Mouse (Mus musculus) limb, embryonic 10.5 days (tissue): ENCODE data around the gene Myo15. TPM values are rescaled to one million over a fixed set of nuclear protein-coding genes. Genes with fewer than 3 reads are reported as not detected.
"Not testable (repeated sequence)": the region's sequence is repeated elsewhere in the genome, so short reads cannot be mapped to it uniquely, and the experiment has no call there.

ENCODE experiments used
- DNase-seq: peaks from one replicate; pipeline ENCODE4 v3.0.0-alpha.2; 2017; ENCODE audit warnings: low spot score
- H3K27ac ChIP-seq: fragments of 300-500 bp; sonication (generic); 2 replicates; pipeline ENCODE4 v1.5.1; 2016; ENCODE audit warnings: mild to moderate bottlenecking
- H3K27me3 ChIP-seq: fragments of 300-500 bp; sonication (generic); 2 replicates; pipeline ENCODE4 v1.6.1; 2016; ENCODE audit warnings: low read depth, mild to moderate bottlenecking; ENCODE audit not compliant: poor library complexity, severe bottlenecking
- H3K36me3 ChIP-seq: fragments of 300-500 bp; sonication (generic); 2 replicates; pipeline ENCODE4 v1.6.1; 2016; ENCODE audit warnings: mild to moderate bottlenecking, moderate library complexity
- H3K4me1 ChIP-seq: fragments of 300-500 bp; sonication (generic); 2 replicates; pipeline ENCODE4 v1.6.1; 2016
- H3K4me3 ChIP-seq: fragments of 300-500 bp; sonication (generic); 2 replicates; pipeline ENCODE4 v1.5.1; 2016; ENCODE audit warnings: mild to moderate bottlenecking, moderate library complexity
- H3K9me3 ChIP-seq: fragments of 300-500 bp; sonication (generic); replicated peaks from 2 replicates; pipeline ENCODE4 v1.6.1; 2016; ENCODE audit warnings: mild to moderate bottlenecking
- WGBS: fragments of 180-500 bp; shearing (Covaris S2); methylation state at CpG from one replicate; pipeline ENCODE4 v1.1.7; 2016; 5-methylcytosine and 5-hydroxymethylcytosine counted together
- polyA plus RNA-seq: library from polyadenylated mRNA; unstranded; fragments of >200 nt; fragmentation: Nextera tagmentation; extraction: Ambion mirVana; gene quantifications from 2 replicates; pipeline ENCODE4 v1.2.1, GENCODE M21; 2016

Gene Myo15
- polyA plus RNA-seq, result 0.10 and 0.11 TPM in 2 replicates

DNA sequence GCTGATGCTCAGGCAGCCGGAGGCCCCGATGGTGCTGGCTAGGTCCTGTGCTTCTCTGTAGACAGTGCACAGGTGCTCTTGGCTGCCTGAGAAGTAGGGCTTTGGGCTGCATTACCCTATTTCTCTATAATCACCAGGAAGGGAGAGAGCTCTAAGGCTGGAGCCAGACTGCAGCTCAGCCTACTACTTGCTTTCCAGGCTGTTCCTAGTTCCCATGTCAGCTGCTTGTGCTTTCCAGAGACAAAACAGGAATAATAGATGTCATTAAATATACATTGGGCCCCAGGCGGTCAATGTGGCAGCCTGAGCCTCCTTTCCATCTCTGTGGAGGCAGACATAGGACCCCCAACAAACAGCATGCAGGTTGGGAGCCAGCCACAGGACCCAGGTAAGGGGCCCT, at the start of gene Myo15:
Gene Myo15 (plus strand): TSS at position 301 of the 400 bp plus-strand sequence.
- WGBS, result 98% methylated on average over 3 of the region's 3 CpGs
- no peaks in the 10 kb centered on the region for H3K9me3 ChIP-seq
- no peak for DNase-seq
- no peaks in the 10 kb centered on the region for H3K4me1 ChIP-seq
- no peak within 1 kb of the TSS for H3K27ac ChIP-seq
- no peaks in the 10 kb centered on the region for H3K27me3 ChIP-seq
- no peak within 1 kb of the TSS for H3K4me3 ChIP-seq
- H3K36me3 ChIP-seq, result peaks cover 67% of the 10 kb centered on the region

DNA sequence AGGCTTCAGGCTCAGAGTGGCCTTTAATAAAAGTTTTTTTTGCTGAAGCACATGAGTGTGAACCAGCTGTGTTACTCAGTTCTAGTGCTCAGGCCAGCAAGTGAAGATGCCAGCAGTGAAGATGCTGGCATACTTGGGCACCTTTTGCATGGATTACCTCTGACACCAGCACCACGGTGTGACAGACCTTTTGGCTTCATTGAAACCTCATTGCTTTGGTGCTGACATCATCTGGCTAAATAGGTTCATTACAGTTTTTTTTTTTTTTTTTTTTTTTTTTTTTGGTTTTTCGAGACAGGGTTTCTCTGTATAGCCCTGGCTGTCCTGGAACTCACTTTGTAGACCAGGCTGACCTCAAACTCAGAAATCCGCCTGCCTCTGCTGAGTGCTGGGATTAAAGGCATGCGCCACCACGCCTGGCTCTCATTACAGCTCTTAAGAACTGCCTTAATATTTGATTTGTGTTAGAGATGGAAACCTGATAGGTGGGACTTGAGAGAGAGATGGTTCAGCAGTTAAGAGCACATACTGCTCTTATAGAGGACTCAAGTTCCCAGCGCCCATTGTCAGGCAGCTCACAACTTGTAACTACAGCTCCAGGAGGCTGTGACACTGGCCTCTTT, 47.0 kb upstream of the Myo15 start:
- no peak for DNase-seq
- no peak overlapping the region for H3K27ac ChIP-seq
- H3K4me3 ChIP-seq, result no peak overlapping the region
- peaks cover 12% of the 10 kb centered on the region for H3K4me1 ChIP-seq
- peaks cover 18% of the 10 kb centered on the region for H3K36me3 ChIP-seq
- no peaks in the 10 kb centered on the region for H3K9me3 ChIP-seq
- WGBS, result 64% methylated on average over 6 of the region's 6 CpGs
- no peaks in the 10 kb centered on the region for H3K27me3 ChIP-seq

GRCm38 (mm10) chr11:60423006-60423405, 46.1 kb upstream of the Myo15 start:
- Histone ChIP-seq H3K4me3 (no peak overlapping the region), H3K27me3 (no peaks in the 10 kb centered on the region), H3K4me1 (peaks cover 11% of the 10 kb centered on the region), H3K27ac (no peak overlapping the region), H3K9me3 (no peaks in the 10 kb centered on the region), H3K36me3 (peaks cover 27% of the 10 kb centered on the region)
- whole genome bisulfite sequencing, result 77% methylated on average over 1 of the region's 1 CpGs
- DNase-seq, result no peak

DNA sequence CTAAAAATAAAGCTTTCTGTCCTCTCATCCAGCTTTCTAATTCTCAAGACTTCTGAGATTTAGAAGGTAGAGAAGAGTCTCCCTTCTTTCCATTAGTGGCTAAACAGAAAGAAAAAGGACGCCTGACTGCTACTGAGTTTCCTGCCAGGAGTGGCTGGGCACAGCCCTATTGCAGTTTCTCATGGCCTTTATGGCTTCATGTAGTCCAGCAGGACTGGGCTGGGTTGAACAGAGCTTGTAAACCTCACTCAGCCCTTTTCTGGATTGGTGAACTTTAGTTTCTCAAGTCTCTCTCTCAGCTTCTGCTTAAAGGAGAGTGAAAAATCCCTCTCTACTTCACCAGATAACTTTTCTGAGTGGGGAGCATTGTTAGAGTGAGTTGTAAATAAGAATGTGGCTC, 42.7 kb upstream of the Myo15 start:
- no peak for DNase-seq
- Histone ChIP-seq H3K9me3 (no peaks in the 10 kb centered on the region), H3K4me3 (no peak overlapping the region), H3K27me3 (no peaks in the 10 kb centered on the region), H3K4me1 (no peaks in the 10 kb centered on the region), H3K36me3 (peaks cover 56% of the 10 kb centered on the region), H3K27ac (no peak overlapping the region)
- WGBS, result 88% methylated on average over 1 of the region's 1 CpGs

GRCm38 (mm10) chr11:60427628-60428027, 41.5 kb upstream of the Myo15 start:
- peaks cover 67% of the 10 kb centered on the region for H3K36me3 ChIP-seq
- 97% methylated on average over 3 of the region's 3 CpGs for WGBS

DNA sequence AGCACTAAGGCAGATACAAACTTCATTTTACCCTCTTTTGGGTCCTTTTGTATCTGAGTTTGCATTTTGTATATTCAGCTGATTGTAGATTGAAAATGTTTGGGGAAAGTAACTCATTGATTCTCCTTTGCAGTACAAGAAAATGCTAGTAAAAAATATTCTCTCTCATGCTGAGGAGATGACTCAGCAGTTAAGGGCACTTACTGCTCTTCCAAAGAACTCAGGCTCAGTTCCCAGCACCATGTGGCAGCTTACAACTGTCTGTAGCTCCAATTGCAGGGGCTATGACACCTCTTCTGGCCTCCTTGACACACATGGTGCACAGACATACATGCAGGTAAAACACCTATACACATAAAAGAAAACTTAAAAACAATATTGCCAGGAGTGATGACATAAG, 35.6 kb upstream of the Myo15 start:
- no peaks in the 10 kb centered on the region for H3K9me3 ChIP-seq
- no peak for DNase-seq
- H3K27ac ChIP-seq, result no peak overlapping the region
- H3K36me3 ChIP-seq, result peaks cover 94% of the 10 kb centered on the region
- no peaks in the 10 kb centered on the region for H3K4me1 ChIP-seq
- H3K4me3 ChIP-seq, result no peak overlapping the region
- H3K27me3 ChIP-seq, result no peaks in the 10 kb centered on the region

More at GRCm38 (mm10) chr11:60427628-60428027, 41.5 kb upstream of the Myo15 start:
- H3K4me3 ChIP-seq, result no peak overlapping the region
- no peak for DNase-seq
- H3K27ac ChIP-seq, result no peak overlapping the region
- H3K9me3 ChIP-seq, result no peaks in the 10 kb centered on the region
- H3K4me1 ChIP-seq, result no peaks in the 10 kb centered on the region
- no peaks in the 10 kb centered on the region for H3K27me3 ChIP-seq

- H3K36me3 ChIP-seq, result peaks cover 95% of the 10 kb centered on the region
Observed at GRCm38 (mm10) chr11:60435133-60435532, 34.0 kb upstream of the Myo15 start.

DNA sequence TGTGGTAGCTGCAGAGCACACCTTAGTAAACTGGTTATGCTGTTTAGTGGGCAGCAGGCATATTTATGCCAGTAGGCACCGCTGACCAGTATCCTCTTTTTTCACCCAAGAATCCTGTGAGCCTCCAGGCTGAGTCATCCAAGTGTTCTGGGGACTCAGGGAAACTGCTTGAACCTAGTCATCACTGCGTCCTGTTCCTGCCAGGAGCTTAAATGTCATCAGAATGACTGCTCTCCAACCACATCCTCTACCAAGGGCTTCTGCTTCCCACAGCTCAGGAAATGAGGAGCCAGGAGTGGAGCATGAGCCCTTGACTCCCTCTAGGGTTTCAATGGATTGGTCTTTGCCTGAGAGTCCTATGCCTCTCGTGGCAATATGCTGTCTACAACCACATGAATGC, 32.5 kb upstream of the Myo15 start:
- no peak overlapping the region for H3K27ac ChIP-seq
- peaks cover 94% of the 10 kb centered on the region for H3K36me3 ChIP-seq
- H3K27me3 ChIP-seq, result no peaks in the 10 kb centered on the region
- H3K9me3 ChIP-seq, result no peaks in the 10 kb centered on the region
- DNase-seq, result no peak
- no peak overlapping the region for H3K4me3 ChIP-seq
- no peaks in the 10 kb centered on the region for H3K4me1 ChIP-seq
- 92% methylated on average over 3 of the region's 3 CpGs for WGBS

More at GRCm38 (mm10) chr11:60435133-60435532, 34.0 kb upstream of the Myo15 start:
- no peaks in the 10 kb centered on the region for H3K9me3 ChIP-seq
- no peak overlapping the region for H3K27ac ChIP-seq
- no peaks in the 10 kb centered on the region for H3K4me1 ChIP-seq
- no peak overlapping the region for H3K4me3 ChIP-seq
- DNase-seq, result no peak
- no peaks in the 10 kb centered on the region for H3K27me3 ChIP-seq
- WGBS, result 98% methylated on average over 1 of the region's 1 CpGs

- not testable (repeated sequence) for H3K27me3 ChIP-seq, H3K27ac ChIP-seq, H3K4me3 ChIP-seq, H3K9me3 ChIP-seq, DNase-seq, H3K4me1 ChIP-seq
- peaks cover 94% of the 10 kb centered on the region for H3K36me3 ChIP-seq
- 10% methylated on average over 1 of the region's 1 CpGs for WGBS
Observed at GRCm38 (mm10) chr11:60439621-60440020, 29.5 kb upstream of the Myo15 start.

- DNase-seq, result no peak
- Histone ChIP-seq H3K4me3 (no peak overlapping the region), H3K27ac (no peak overlapping the region), H3K9me3 (no peaks in the 10 kb centered on the region), H3K36me3 (peaks cover 89% of the 10 kb centered on the region), H3K4me1 (no peaks in the 10 kb centered on the region), H3K27me3 (no peaks in the 10 kb centered on the region)
- WGBS, result 32% methylated on average over 7 of the region's 7 CpGs
Observed at GRCm38 (mm10) chr11:60440176-60440575, 29.0 kb upstream of the Myo15 start.

- no peaks in the 10 kb centered on the region for H3K27me3 ChIP-seq
- no peaks in the 10 kb centered on the region for H3K9me3 ChIP-seq
- peaks cover 62% of the 10 kb centered on the region for H3K36me3 ChIP-seq
- H3K27ac ChIP-seq, result no peak overlapping the region
- no peak for DNase-seq
- no peak overlapping the region for H3K4me3 ChIP-seq
- no peaks in the 10 kb centered on the region for H3K4me1 ChIP-seq
- 91% methylated on average over 6 of the region's 6 CpGs for WGBS
Observed at GRCm38 (mm10) chr11:60442896-60443295, 26.2 kb upstream of the Myo15 start.

- Histone ChIP-seq H3K4me3 (no peak overlapping the region), H3K27me3 (no peaks in the 10 kb centered on the region), H3K9me3 (no peaks in the 10 kb centered on the region), H3K36me3 (peaks cover 51% of the 10 kb centered on the region), H3K4me1 (no peaks in the 10 kb centered on the region), H3K27ac (no peak overlapping the region)
- no peak for DNase-seq
- 86% methylated on average over 4 of the region's 4 CpGs for WGBS
Observed at GRCm38 (mm10) chr11:60444007-60444406, 25.1 kb upstream of the Myo15 start.

DNA sequence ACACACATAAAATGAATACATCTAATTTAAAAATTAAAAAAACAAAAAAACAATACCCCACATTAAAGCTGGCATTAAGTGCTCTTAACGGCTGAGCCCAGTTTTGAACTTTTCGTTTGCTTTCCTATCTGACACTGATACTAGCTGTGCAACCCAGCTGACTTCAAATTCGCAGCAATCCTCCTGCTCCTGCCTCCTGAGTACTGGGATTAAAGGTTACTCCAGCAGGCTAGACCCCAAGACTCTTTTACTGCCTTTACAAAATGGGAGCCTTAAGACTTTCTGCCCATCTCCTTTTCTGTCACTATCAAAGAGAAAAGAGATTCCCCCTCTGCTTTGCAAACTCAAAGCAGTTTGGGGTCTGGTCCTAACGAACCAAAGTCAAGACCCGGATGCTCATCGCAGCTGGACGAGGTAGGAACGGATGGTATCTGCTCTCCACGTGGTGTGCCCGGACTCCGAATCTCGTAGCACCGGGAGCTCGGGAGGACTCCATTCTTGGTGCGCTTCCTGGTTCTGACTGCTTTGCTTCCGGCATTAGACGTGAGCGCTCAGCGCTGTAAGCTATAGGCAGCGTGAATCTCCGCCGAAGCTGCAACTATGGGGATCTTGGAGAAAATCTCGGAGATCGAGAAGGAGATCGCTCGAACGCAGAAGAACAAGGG, 14.9 kb upstream of the Myo15 start, which contains the start of gene Drg2:
Gene Drg2 (plus strand): TSS at position 512 of the 665 bp plus-strand sequence.
- 0 out of 2 replicates have a peak, but pooled peaks cover 7% of the 10 kb centered on the region for H3K27me3 ChIP-seq
- H3K27ac ChIP-seq, result peak within 1 kb of the TSS; percentile 83
- 5% methylated on average over 27 of the region's 27 CpGs for WGBS
- peak; percentile 95 for DNase-seq
- H3K9me3 ChIP-seq, result no peaks in the 10 kb centered on the region
- H3K4me1 ChIP-seq, result peaks cover 12% of the 10 kb centered on the region
- H3K36me3 ChIP-seq, result peaks cover 35% of the 10 kb centered on the region
- H3K4me3 ChIP-seq, result peak within 1 kb of the TSS; percentile 88
